Mouse (Mus musculus) midbrain, embryonic 16.5 days (tissue): ENCODE measurements around the gene Mamstr. TPM values are rescaled to one million over a fixed set of nuclear protein-coding genes. Genes with fewer than 3 reads are reported as not detected.

Experiments used
- ATAC-seq: fragments of 200-750 bp; cut with Nextera tagmentation; 2 replicates; pipeline ENCODE4 v1.8.0; 2017; ENCODE audit warnings: moderate TSS enrichment
- H3K27ac ChIP-seq: fragments of 300-500 bp; sonication (generic); 2 replicates; pipeline ENCODE4 v1.5.1; 2014; ENCODE audit warnings: mild to moderate bottlenecking, low read length, mixed read lengths
- H3K27me3 ChIP-seq: fragments of 300-500 bp; sonication (generic); 2 replicates; pipeline ENCODE4 v1.6.1; 2014; ENCODE audit warnings: low read depth, low read length, mixed read lengths; ENCODE audit not compliant: control insufficient read depth, insufficient read depth
- H3K36me3 ChIP-seq: fragments of 300-500 bp; sonication (generic); 2 replicates; pipeline ENCODE4 v1.6.1; 2014; ENCODE audit warnings: mild to moderate bottlenecking, low read length, moderate library complexity, mixed read lengths; ENCODE audit not compliant: control insufficient read depth, insufficient read depth
- H3K4me1 ChIP-seq: fragments of 300-500 bp; sonication (generic); 2 replicates; pipeline ENCODE4 v1.6.1; 2014; ENCODE audit warnings: mild to moderate bottlenecking, low read length, mixed read lengths; ENCODE audit not compliant: control insufficient read depth, insufficient read depth
- H3K4me2 ChIP-seq: fragments of 300-500 bp; sonication (generic); 2 replicates; pipeline ENCODE4 v1.6.1; 2014; ENCODE audit warnings: mild to moderate bottlenecking, low read length, mixed read lengths
- H3K4me3 ChIP-seq: fragments of 300-500 bp; sonication (generic); 2 replicates; pipeline ENCODE4 v1.5.1; 2014; ENCODE audit warnings: low read depth, mild to moderate bottlenecking, low read length, moderate library complexity, mixed read lengths
- H3K9ac ChIP-seq: fragments of 300-500 bp; sonication (generic); 2 replicates; pipeline ENCODE4 v1.6.1; 2014; ENCODE audit warnings: low read depth, low read length, mixed read lengths
- H3K9me3 ChIP-seq: fragments of 300-500 bp; sonication (generic); replicated peaks from 2 replicates; pipeline ENCODE4 v1.6.1; 2014; ENCODE audit warnings: mild to moderate bottlenecking, low read length, mixed read lengths; ENCODE audit not compliant: control insufficient read depth, poor library complexity, severe bottlenecking
- WGBS: fragments of 180-500 bp; shearing (Covaris S2); extraction: QIAGEN DNeasy Blood & Tissue Kit; methylation state at CpG from one replicate; pipeline ENCODE4 v1.1.7; 2014; 5-methylcytosine and 5-hydroxymethylcytosine counted together
- polyA plus RNA-seq: library from polyadenylated mRNA; unstranded; fragments of >200 nt; fragmentation: Nextera tagmentation; extraction: Ambion mirVana; gene quantifications from 2 replicates; pipeline ENCODE4 v1.2.1, GENCODE M21; 2015

Mamstr gene
- polyA plus RNA-seq, 1 experiment from 2014 or later, result 3.4 TPM

- Histone ChIP-seq H3K4me1 (no peaks in the 10 kb centered on the region), H3K9me3 (no peaks in the 10 kb centered on the region), H3K27ac (no peak overlapping the region), H3K9ac (no peak overlapping the region), H3K4me2 (no peak overlapping the region), H3K27me3 (no peaks in the 10 kb centered on the region), H3K36me3 (no peaks in the 10 kb centered on the region), H3K4me3 (no peak overlapping the region)
- 48% methylated on average over 18 of the region's 18 CpGs for WGBS
- no peak for ATAC-seq
These were observed 40.6 kb upstream of the Mamstr start for GRCm38 (mm10) chr7:45598960-45599879.

- H3K4me1 ChIP-seq, result no peaks in the 10 kb centered on the region
- no peaks in the 10 kb centered on the region for H3K36me3 ChIP-seq
- no peak for ATAC-seq
- 83% methylated on average over 9 of the region's 9 CpGs for WGBS
- H3K27me3 ChIP-seq, result no peaks in the 10 kb centered on the region
- H3K9me3 ChIP-seq, result no peaks in the 10 kb centered on the region
- no peak overlapping the region for H3K9ac ChIP-seq
- H3K4me2 ChIP-seq, result no peak overlapping the region
- no peak overlapping the region for H3K4me3 ChIP-seq
- H3K27ac ChIP-seq, result no peak overlapping the region
These were observed 34.0 kb upstream of the Mamstr start for GRCm38 (mm10) chr7:45605704-45606289.

- no peaks in the 10 kb centered on the region for H3K4me1 ChIP-seq
- no peak for ATAC-seq
- no peaks in the 10 kb centered on the region for H3K36me3 ChIP-seq
- no peak overlapping the region for H3K4me2 ChIP-seq
- no peak overlapping the region for H3K9ac ChIP-seq
- H3K9me3 ChIP-seq, result no peaks in the 10 kb centered on the region
- H3K27ac ChIP-seq, result no peak overlapping the region
- no peak overlapping the region for H3K4me3 ChIP-seq
- no peaks in the 10 kb centered on the region for H3K27me3 ChIP-seq
- WGBS, result 85% methylated on average over 1 of the region's 1 CpGs
These were observed 30.3 kb upstream of the Mamstr start for GRCm38 (mm10) chr7:45609511-45609910.

DNA sequence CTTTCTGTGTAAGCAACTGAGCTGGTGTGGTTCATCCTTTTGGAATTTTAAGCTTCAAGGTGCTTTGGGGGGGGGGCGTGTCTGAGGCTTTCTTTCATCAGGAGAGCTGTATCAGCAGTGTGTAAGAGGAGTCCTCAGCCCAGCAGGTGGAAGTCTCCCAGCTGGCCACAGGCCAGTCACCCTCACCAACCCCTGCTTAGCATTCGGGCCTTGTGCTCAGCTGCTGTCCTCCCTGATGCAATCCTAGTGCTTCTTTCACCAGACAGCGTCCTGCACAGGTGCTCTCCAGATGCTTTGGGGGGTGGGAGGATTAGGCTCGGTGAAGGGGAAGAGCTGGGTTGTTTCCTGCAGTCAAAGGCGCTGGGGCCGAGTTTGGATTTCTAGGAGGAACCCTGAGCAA lies 23.5 kb upstream of the Mamstr start:
- ATAC-seq, result no peak
- Histone ChIP-seq H3K9me3 (no peaks in the 10 kb centered on the region), H3K36me3 (no peaks in the 10 kb centered on the region), H3K4me3 (no peak overlapping the region), H3K27ac (no peak overlapping the region), H3K4me1 (no peaks in the 10 kb centered on the region), H3K4me2 (no peak overlapping the region), H3K9ac (no peak overlapping the region), H3K27me3 (peaks cover 19% of the 10 kb centered on the region)
- WGBS, result 17% methylated on average over 6 of the region's 6 CpGs

GRCm38 (mm10) chr7:45617042-45617695 lies 22.6 kb upstream of the Mamstr start, which contains the start of gene Fut1:
TSS of gene Fut1 (plus strand) at chr7:45617289.
- Histone ChIP-seq H3K27me3 (peaks cover 19% of the 10 kb centered on the region), H3K36me3 (no peaks in the 10 kb centered on the region), H3K4me2 (peak within 1 kb of the TSS; percentile 36), H3K27ac (no peak within 1 kb of the TSS), H3K9ac (peak within 1 kb of the TSS; percentile 42; the same call in 1 of the 2 replicates), H3K4me3 (peak within 1 kb of the TSS; percentile 18), H3K9me3 (no peaks in the 10 kb centered on the region), H3K4me1 (no peaks in the 10 kb centered on the region)
- WGBS, result 9% methylated on average over 27 of the region's 31 CpGs
- no peak for ATAC-seq

DNA sequence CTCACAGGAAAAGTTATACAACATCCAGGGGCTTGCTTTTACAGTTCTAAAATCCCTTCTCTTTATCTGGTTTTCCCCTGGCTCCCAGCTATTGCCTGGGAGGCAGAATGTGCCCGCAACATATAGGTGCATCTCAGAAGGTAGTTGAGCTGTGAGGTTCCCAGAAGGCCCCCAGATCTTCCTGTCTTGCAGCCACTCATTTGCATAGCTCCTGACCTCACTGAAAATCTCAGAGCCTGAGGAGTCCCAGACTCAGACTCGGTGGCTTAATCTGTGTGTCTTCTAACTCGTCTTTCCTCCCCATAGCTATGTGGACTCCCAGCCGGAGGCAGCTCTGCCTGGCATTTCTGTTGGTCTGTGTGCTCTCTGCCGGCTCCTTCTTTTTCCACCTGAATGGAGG lies 21.5 kb upstream of the Mamstr start:
- peaks cover 19% of the 10 kb centered on the region for H3K27me3 ChIP-seq
- no peak overlapping the region for H3K4me3 ChIP-seq
- no peaks in the 10 kb centered on the region for H3K4me1 ChIP-seq
- WGBS, result 86% methylated on average over 5 of the region's 5 CpGs
- no peak overlapping the region for H3K27ac ChIP-seq
- H3K9me3 ChIP-seq, result no peaks in the 10 kb centered on the region
- no peak overlapping the region for H3K9ac ChIP-seq
- ATAC-seq, result no peak
- H3K4me2 ChIP-seq, result no peak overlapping the region
- H3K36me3 ChIP-seq, result no peaks in the 10 kb centered on the region

DNA sequence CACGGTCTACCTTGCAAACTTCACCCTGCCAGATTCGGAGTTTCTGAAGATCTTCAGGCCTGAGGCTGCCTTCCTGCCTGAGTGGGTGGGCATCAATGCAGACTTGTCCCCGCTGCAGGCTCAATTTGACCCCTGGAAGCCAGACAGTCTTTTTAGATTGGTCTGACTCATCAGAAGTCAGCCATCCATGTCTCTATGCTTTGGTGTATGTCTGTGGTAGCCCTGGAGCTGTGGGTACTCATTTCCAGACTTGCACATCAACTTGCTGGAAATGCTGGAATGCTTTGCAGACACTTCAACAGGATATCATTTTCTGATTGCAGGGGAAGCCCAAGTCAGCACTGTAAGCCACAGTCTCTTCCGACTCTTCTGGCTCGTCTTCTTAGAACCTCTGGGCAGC lies 20.2 kb upstream of the Mamstr start:
- Histone ChIP-seq H3K36me3 (no peaks in the 10 kb centered on the region), H3K27ac (no peak overlapping the region), H3K4me3 (no peak overlapping the region), H3K9me3 (no peaks in the 10 kb centered on the region), H3K27me3 (peaks cover 19% of the 10 kb centered on the region), H3K4me2 (no peak overlapping the region), H3K4me1 (no peaks in the 10 kb centered on the region), H3K9ac (no peak overlapping the region)
- no peak for ATAC-seq
- WGBS, result 90% methylated on average over 5 of the region's 5 CpGs

- H3K36me3 ChIP-seq, result no peaks in the 10 kb centered on the region
- H3K9me3 ChIP-seq, result no peaks in the 10 kb centered on the region
- no peak for ATAC-seq
- no peaks in the 10 kb centered on the region for H3K4me1 ChIP-seq
- H3K27me3 ChIP-seq, result peaks cover 19% of the 10 kb centered on the region
- no peak within 1 kb of the TSS for H3K9ac ChIP-seq
- 29% methylated on average over 9 of the region's 9 CpGs for WGBS
- H3K4me2 ChIP-seq, result no peak within 1 kb of the TSS; the same call in 1 of the 2 replicates
- H3K27ac ChIP-seq, result no peak within 1 kb of the TSS
- no peak within 1 kb of the TSS for H3K4me3 ChIP-seq
These were observed 18.3 kb upstream of the Mamstr start, which contains the start of gene Izumo1 for GRCm38 (mm10) chr7:45621443-45621842. TSS of gene Izumo1 (plus strand) at chr7:45621811.
